ENCODE assay signal across 29 mouse cellular contexts in the genomic region with DNA sequence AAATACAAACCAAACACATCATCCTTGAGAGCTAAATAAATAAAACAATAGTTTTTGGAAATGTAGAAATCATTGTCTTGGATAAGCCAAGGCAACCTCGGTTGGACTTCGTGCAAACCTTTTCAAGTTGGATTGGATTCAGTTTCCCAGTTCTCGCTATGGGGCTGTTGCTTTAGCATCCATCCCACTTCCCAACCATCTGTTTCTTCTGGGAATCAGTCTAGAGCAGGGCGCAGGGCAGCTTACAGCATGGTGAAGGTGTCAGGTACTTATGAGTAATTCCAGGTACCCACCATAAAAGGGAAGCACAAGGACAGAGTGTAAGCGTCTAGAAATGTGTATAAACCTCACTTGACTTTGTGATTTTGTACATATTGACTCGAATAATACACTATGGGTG.
"Had no signal": no experiment of that assay in that cellular context is flagged by ENCODE, and none has a peak within 500 bp of the region (broad histone marks: within the 10 kb centered on the region; RNA-seq: fewer than 3 reads in every experiment).

No protein-coding gene starts in this region.

- DNase-seq: gastrocnemius, postnatal 14 days; gastrocnemius, postnatal 36 days; heart, adult 11 months; heart, adult 2 months; heart, postnatal 14 days; heart, postnatal 36 days; kidney, adult 11 months; kidney, adult 2 months; kidney, adult 9 months; kidney, postnatal 14 days; kidney, postnatal 4 days; liver; liver, embryonic 13.5 days; liver, postnatal 0 days had no signal

- H3K27ac ChIP-seq: heart, adult 2 months; heart, embryonic 13.5 days; heart, embryonic 15.5 days; hindbrain, postnatal 0 days; kidney, embryonic 15.5 days; kidney, postnatal 0 days; left cerebral cortex, adult 2 months; limb, embryonic 10.5 days; limb, embryonic 12.5 days; liver, embryonic 13.5 days; liver, embryonic 15.5 days had no signal

- H3K4me3 ChIP-seq: heart, adult 2 months; heart, embryonic 13.5 days; heart, embryonic 15.5 days; hindbrain, embryonic 13.5 days; hindbrain, embryonic 15.5 days; kidney, embryonic 15.5 days; layer of hippocampus, adult 2 months; left cerebral cortex, adult 2 months; limb, embryonic 10.5 days; limb, embryonic 12.5 days; liver, embryonic 13.5 days; liver, embryonic 15.5 days had no signal

- ATAC-seq: hindbrain, postnatal 0 days; intestine, embryonic 16.5 days; liver, postnatal 0 days had no signal

- H3K4me2 ChIP-seq: heart, embryonic 11.5 days; heart, embryonic 13.5 days; heart, embryonic 15.5 days; hindbrain, embryonic 13.5 days; hindbrain, embryonic 15.5 days; kidney, embryonic 15.5 days; limb, embryonic 12.5 days; liver, embryonic 11.5 days; liver, embryonic 13.5 days; liver, embryonic 15.5 days had no signal

- H3K9me3 ChIP-seq: heart, embryonic 13.5 days; heart, embryonic 15.5 days; hindbrain, embryonic 13.5 days; hindbrain, embryonic 15.5 days; kidney, embryonic 15.5 days; limb, embryonic 10.5 days; limb, embryonic 12.5 days; liver, embryonic 13.5 days; liver, embryonic 15.5 days had no signal

- H3K4me1 ChIP-seq: kidney, embryonic 15.5 days; limb, embryonic 10.5 days; liver, embryonic 13.5 days; liver, embryonic 15.5 days had no signal

- H3K9ac ChIP-seq: heart, embryonic 13.5 days; heart, embryonic 15.5 days; hindbrain, embryonic 13.5 days; hindbrain, embryonic 15.5 days; kidney, embryonic 15.5 days; limb, embryonic 12.5 days; liver, embryonic 13.5 days; liver, embryonic 15.5 days; liver, postnatal 0 days had no signal

- H3K36me3 ChIP-seq: heart, embryonic 13.5 days; heart, embryonic 15.5 days; hindbrain, embryonic 15.5 days; kidney, embryonic 15.5 days; limb, embryonic 10.5 days; limb, embryonic 12.5 days; liver, embryonic 13.5 days; liver, embryonic 15.5 days had no signal

- H3K27me3 ChIP-seq: heart, embryonic 13.5 days; heart, embryonic 15.5 days; hindbrain, embryonic 13.5 days; hindbrain, embryonic 15.5 days; kidney, embryonic 15.5 days; limb, embryonic 12.5 days; liver, embryonic 13.5 days; liver, embryonic 15.5 days had no signal
